Mouse (Mus musculus) spleen, adult 2 months (tissue): Measurements from ENCODE around the gene AC140267.1.

Experiments used
- CTCF ChIP-seq: fragments of 200-500 bp; IDR thresholded peaks from 2 replicates; pipeline ENCODE4 v1.5.1; 2011; ENCODE audit warnings: mild to moderate bottlenecking, inconsistent platforms; ENCODE audit not compliant: insufficient read depth, insufficient read length, insufficient replicate concordance; ENCODE audit errors: extremely low read depth
- POLR2A ChIP-seq: fragments of 200-500 bp; IDR thresholded peaks from 2 replicates; pipeline ENCODE4 v1.6.1; 2011; ENCODE audit warnings: low read depth, low read length, inconsistent platforms

- TF ChIP-seq CTCF (no peak), POLR2A (no peak)
Measured at GRCm38 (mm10) chr15:80203406-80203805, 32.2 kb upstream of the AC140267.1 start.
